Mouse (Mus musculus) v-Abl transformed pro-B cells (cell line): ENCODE data around the gene Cct4.

Experiments used
- in situ Hi-C, 2 experiments: fragments of 400-800 bp; cut with MboI; formaldehyde crosslinking; loops; one replicate each; pipeline ENCODE4 v1.15.1; 2025; ENCODE audit not compliant: unreplicated experiment in 2 of 2

Cct4 gene

DNA sequence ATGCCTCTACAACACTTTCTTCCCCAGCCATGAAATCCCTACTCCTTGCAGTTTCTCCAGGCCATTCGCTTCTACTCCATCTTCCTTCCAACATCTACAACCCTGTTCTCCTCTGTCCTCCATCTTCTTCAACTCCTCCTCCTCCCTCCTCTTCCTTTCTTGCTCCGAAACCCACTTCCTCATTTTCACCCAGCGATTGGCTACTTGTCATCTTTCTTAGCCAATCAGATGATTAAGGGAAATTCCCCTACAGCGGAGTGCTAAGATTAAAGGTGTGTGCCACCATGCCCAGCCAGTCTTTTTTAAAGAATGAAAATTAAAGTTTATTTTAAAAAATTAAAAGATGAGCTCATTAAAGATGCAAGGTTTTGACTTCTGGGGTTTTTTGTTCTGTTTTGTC is 27.6 kb downstream of the Cct4 start:
- in situ Hi-C loops = loop anchor here (10.0 to 25.0 kb wide), 3 partner anchors 127 to 944 kb away; no protein-coding TSS in a partner anchor

DNA sequence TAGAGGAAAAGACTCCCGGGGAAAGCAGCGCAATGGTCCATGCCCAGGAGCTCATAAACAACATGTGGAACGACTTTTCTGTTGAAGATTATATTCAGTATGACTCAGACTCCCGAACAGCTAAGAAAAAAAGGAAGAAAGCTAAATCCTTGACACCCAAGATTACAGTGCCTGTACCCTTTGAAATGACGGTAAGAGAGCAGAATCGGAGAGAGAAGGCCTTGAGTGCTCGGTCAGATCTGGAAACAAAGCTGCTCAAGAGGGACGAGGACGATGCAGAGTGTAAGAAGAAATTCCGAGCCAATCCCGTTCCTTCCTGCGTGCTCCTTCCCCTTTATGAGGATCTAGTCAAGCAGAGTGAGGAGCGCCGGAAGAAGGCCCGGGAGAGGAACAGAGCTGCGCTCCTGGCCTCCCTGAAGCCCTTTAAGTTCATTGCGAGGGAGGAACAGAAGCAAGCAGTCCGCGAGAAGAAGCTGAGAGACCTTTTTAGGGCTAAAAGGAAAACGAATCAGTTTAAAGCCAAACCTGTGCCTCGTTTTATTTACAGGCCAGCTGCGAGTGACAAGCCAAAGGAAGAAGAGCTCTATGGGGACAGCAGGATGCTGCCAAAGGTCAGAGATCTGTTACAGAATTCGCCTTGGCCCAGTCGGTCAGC is 29.9 kb downstream of the Cct4 start:
- in situ Hi-C loops = loop anchor here in 1 of 2 experiments (25.0 kb wide), 1 partner anchor 942 kb away; no protein-coding TSS in a partner anchor

DNA sequence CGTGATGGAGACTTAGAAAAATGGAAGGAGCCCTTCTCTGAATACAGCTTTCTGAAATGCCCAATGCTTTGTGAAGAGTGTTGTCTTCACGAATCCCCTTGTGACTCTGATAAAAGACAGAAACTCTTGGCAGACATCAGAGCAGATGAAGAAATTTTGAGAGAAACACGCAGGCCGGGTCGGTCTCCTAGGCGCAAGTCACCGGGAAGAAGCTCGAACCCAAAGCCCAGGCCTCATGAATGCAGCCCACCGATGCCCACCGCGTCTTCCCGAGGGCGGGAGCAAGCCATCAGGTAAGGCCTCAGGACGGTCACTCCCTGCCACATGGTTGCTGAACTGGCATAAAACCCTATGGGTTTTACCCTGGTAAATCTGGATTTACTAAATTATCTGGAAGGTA is 30.5 kb downstream of the Cct4 start:
- in situ Hi-C loops = loop anchor here in 1 of 2 experiments (25.0 kb wide), 1 partner anchor 941 kb away; no protein-coding TSS in a partner anchor

DNA sequence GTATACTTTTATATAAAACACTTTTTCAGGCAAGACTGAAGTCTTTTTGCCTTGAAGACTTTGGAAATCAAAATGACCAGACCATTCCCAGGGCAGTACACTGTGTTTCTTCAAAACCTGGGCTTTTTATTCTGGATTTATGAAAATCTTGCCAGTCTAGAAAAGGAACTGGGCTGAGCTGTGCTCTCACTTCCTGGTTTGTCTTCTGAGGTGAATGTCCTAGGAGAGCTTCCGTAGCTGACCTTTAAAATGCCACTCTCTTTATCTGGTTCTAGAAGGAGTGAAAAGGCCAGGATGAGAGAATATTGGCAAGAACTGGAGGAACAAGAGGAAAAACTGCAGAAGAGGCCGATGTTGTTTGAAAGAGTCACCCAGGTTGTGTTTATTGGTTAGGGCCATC is 32.8 kb downstream of the Cct4 start:
- in situ Hi-C loops = loop anchor here in 1 of 2 experiments (25.0 kb wide), 1 partner anchor 939 kb away; no protein-coding TSS in a partner anchor

DNA sequence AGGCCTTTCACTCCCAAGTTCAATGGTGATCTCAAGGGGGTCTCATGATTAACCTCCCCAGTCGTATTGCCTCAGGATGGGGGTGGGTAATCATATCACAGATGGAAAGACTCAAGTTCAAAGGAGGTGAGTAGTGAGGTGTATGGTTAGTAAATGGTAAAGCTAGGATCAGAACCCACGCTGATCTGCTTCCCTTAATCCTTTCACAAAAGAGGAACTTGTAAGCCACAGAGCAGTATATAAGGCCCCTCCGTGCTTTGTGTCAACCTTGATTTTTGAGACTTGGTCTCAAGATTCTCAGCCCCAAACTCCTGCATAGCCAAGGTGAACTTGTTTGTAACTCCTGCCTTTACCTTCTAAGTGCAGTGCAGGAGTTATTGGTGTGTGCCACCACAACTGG is 33.9 kb downstream of the Cct4 start:
- in situ Hi-C loops = loop anchor here in 1 of 2 experiments (25.0 kb wide), 1 partner anchor 938 kb away; no protein-coding TSS in a partner anchor

DNA sequence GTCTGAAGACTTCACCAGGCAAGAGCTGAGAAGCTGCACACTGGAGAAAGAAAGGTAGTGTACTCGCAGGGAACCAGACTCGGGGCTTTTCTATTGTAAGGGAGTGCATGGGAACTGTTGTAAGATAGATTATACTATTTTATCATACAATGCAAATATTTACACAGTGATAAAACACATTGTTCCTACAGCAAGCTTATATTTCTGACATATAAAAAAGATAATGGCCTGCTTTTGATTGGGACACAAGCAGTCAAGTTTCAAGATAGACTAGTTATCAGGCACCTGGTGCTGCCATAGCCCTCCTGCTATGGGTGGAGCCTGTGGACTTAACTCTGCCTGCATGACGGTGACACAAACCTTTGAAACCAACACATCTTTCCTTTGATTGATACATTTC is 38.6 kb downstream of the Cct4 start:
- in situ Hi-C loops = no loop called here

DNA sequence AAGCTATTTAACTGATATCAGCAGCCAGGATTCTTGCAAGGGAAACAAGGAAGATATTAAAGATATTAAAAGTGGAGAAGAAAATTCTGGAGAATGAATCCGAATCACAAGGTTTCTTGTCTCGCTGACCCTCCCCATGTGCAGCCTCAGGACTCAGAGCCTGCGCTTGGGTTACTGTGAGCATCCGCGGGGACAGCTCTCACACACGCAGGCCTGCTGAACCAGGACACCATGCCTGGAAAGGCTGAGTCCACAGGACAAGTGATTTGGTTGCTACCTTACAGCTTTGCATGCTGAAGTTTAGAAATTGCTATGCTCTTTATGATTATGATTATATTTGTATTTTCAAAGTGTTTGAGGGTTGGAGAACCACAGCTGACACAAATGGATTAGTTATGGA is 39.1 kb downstream of the Cct4 start:
- in situ Hi-C loops = no loop called here

DNA sequence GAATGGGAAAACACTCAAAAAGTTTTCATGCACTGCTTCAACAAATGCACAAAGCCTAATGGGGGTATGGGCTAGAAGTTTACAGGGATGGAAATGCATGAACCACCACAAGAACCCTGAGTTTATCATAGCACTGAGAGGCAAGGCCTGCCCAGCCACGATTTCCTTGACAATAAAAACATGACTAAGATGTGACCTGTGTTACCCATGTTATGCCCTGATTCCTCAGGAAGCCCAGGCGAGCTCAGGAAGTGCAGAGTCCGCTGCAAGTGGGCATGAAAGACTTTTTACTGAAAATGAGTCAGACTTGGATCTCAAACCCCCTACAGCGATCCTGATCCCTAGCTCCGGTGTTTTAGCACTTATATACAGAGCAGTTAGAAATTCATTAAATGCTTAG is 56.9 kb downstream of the Cct4 start:
- in situ Hi-C loops = no loop called here

DNA sequence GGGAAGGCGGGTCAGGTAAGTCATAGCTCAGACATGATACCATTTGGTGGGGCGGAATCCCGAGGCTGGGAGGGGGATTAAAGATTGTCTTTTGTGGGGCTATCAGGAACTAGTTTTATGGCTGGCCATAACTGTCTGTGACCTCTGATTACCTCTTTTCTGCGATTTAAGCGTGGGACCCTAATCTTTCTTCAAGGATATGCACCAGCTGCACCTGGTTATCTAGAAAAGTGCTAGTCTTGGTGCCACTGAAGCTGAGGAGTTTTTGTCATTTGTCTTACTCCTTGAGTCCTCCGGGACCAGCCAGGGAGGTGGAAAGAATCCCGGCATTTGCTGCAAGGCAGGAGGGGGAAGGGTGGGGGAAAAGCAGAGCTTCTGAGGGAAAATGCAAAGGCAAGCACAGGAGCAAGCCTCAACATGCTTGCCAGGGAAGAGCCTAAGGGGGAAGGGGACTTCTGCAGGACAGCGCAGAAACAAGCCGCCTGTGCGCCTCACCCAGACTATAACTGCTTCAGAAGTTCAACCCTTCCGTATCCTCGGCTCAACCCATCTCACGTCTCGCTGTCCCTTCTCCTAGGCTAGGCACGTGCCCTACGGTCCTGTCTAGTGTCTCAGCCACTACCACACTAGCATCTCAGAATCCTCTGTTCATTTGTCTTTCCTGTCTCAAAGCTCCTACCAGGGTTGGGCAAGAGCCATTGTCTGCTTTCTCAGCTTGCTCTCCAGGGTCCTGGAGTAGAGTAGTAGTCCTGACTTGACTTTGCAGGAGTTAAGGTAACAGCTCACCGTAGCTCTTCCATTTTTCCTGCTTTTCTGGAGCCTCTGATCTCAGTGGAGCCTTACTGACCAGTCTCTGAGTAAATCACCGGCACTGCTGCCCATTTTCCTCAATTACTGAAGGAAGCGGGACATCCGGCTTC is 57.6 kb downstream of the Cct4 start:
- in situ Hi-C loops = no loop called here

DNA sequence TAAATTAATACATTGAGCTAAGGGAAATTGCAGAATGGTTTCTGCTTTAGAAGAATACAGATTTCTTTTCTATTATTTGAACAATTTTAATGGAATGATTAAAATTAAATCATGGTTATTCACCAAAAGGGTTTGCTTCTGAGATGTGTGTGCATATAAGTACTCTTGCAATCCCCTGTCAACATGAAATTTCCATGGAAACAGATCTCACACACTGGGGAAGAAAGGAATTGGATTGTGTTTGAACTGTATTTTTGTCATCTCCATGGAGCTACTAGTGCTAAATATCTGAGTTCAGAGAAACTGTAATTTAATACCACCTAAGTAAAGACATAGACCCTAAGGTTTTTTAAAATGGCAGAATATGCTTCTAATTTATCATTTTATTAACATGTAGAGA is 59.3 kb downstream of the Cct4 start:
- in situ Hi-C loops = no loop called here

DNA sequence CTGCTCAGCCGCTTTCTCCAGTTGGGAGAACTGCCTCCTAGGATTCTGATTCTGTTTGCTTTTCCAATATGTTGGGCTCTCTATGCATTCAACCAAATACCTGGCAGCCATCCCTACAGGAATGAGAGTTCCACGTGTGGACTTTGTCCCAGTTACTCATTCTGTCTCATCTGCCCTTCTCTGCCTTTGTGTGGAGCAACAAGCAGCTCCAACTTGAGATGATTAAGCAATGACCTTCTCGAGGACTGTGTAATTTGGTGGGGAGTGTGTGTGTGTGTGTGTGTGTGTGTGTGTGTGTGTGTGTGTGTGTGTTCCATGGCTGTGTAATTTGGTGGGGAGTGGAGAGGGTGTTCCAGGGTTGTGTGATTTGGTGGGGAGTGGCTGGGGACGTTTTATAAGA is 62.0 kb downstream of the Cct4 start:
- in situ Hi-C loops = no loop called here
